Mouse (Mus musculus) gonadal fat pad, adult 2 months (tissue): Measurements from ENCODE around the gene Fth1. TPM values are rescaled to one million over a fixed set of nuclear protein-coding genes. Genes with fewer than 3 reads are reported as not detected.

ENCODE experiments used
- DNase-seq: peaks from one replicate; pipeline ENCODE4 v3.0.0-alpha.2; 2012; ENCODE audit warnings: low read depth
- polyA plus RNA-seq: library from polyadenylated mRNA; depleted of rRNA; stranded (reverse); fragments of >200 nt; gene quantifications from 2 replicates; pipeline ENCODE4 v1.2.3, GENCODE M21; 2012

Gene Fth1
- polyA plus RNA-seq, 1 experiment = 2,066 TPM

- no peak for DNase-seq
Observed at GRCm38 (mm10) chr19:9992011-9992958, 11.9 kb downstream of the Fth1 start.

GRCm38 (mm10) chr19:9993036-9993656 lies 12.7 kb downstream of the Fth1 start:
- no peak for DNase-seq

- no peak for DNase-seq
Observed at GRCm38 (mm10) chr19:9997204-9998062, 17.0 kb downstream of the Fth1 start.

- no peak for DNase-seq
Observed at GRCm38 (mm10) chr19:9998063-9998416, 17.6 kb downstream of the Fth1 start.

- DNase-seq = no peak
Observed at GRCm38 (mm10) chr19:9998736-9999486, 18.5 kb downstream of the Fth1 start.

GRCm38 (mm10) chr19:10000330-10000729 lies 19.9 kb downstream of the Fth1 start:
- no peak for DNase-seq

GRCm38 (mm10) chr19:10001206-10001969 lies 21.0 kb downstream of the Fth1 start, which contains the start of the genes Best1 and Rab3il1:
Gene Best1 (minus strand): TSS chr19:10001633.
Gene Rab3il1 (plus strand): TSS chr19:10001669.
- no peak for DNase-seq

- DNase-seq = no peak
Observed at GRCm38 (mm10) chr19:10003696-10004095, 23.3 kb downstream of the Fth1 start.

GRCm38 (mm10) chr19:10011408-10011807 lies 31.0 kb downstream of the Fth1 start:
- DNase-seq = no peak

GRCm38 (mm10) chr19:10012827-10013278 lies 32.5 kb downstream of the Fth1 start:
- DNase-seq = no peak

- no peak for DNase-seq
Observed at GRCm38 (mm10) chr19:10013348-10013747, 33.0 kb downstream of the Fth1 start.

- DNase-seq = no peak
Observed at GRCm38 (mm10) chr19:10013913-10014312, 33.5 kb downstream of the Fth1 start.

- no peak for DNase-seq
Observed at GRCm38 (mm10) chr19:10014824-10015223, 34.4 kb downstream of the Fth1 start.

- DNase-seq = no peak
Observed at GRCm38 (mm10) chr19:10015442-10015841, 35.0 kb downstream of the Fth1 start.

- no peak for DNase-seq
Observed at GRCm38 (mm10) chr19:10016151-10016550, 35.8 kb downstream of the Fth1 start.

- no peak for DNase-seq
Observed at GRCm38 (mm10) chr19:10017637-10018526, 37.5 kb downstream of the Fth1 start.

GRCm38 (mm10) chr19:10018527-10018818 lies 38.1 kb downstream of the Fth1 start:
- no peak for DNase-seq

GRCm38 (mm10) chr19:10019214-10019760 lies 38.9 kb downstream of the Fth1 start:
- DNase-seq = no peak

GRCm38 (mm10) chr19:10021981-10022380 lies 41.6 kb downstream of the Fth1 start:
- no peak for DNase-seq
